Mouse (Mus musculus): Measurements from ENCODE around the gene Msrb1. TPM values are rescaled to one million over a fixed set of nuclear protein-coding genes. Genes with fewer than 3 reads are reported as not detected.

Msrb1 gene
- polyA plus RNA-seq, 1 experiment from 2014 or later: 116 TPM

DNA sequence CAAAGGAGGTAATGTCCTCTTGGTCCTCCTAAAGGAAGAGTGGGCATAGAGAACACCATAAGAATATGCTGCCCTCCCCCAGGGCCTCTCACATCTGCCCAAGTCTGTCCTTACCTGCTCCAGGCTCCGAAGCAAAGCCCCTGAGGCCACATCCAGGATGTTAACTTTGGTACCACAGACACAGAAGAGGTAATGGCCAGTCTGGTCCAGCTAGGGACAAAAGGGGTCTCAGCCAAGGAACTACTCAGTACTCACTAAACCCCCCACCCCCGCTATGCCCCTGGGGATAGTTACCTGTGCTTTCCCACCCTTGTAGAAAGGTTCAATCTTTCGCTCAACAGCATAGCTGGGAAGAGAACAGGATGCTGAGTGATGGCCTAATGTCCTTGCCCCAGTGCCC lies 30.6 kb upstream of the Msrb1 start:
- WGBS (ENCODE audit: insufficient replicate concordance): 93% methylated on average over 3 of the region's 3 CpGs
- Histone ChIP-seq H3K9ac (replicated peaks) (no peak overlapping the region), H3K9me3 (ENCODE audit: low read length) (no peaks in the 10 kb centered on the region), H3K36me3 (replicated peaks; ENCODE audit: insufficient read depth, low read length) (peaks cover 28% of the 10 kb centered on the region), H3K27me3 (ENCODE audit: insufficient read depth, low read length) (no peaks in the 10 kb centered on the region), H3K4me3 (ENCODE audit: low read depth, low read length) (no peak overlapping the region), H3K4me1 (ENCODE audit: insufficient read depth) (peaks cover 14% of the 10 kb centered on the region), H3K4me2 (ENCODE audit: low read depth, low read length) (no peak overlapping the region), H3K27ac (ENCODE audit: low read depth) (no peak overlapping the region)
- DNase-seq (no peak), ATAC-seq (no peak)
- TF ChIP-seq CTCF (IDR thresholded peaks at IDR 0.05; ENCODE audit: low read depth): no peak
- TF ChIP-seq EP300 (IDR thresholded peaks at IDR 0.05; ENCODE audit: low read depth): no peak

DNA sequence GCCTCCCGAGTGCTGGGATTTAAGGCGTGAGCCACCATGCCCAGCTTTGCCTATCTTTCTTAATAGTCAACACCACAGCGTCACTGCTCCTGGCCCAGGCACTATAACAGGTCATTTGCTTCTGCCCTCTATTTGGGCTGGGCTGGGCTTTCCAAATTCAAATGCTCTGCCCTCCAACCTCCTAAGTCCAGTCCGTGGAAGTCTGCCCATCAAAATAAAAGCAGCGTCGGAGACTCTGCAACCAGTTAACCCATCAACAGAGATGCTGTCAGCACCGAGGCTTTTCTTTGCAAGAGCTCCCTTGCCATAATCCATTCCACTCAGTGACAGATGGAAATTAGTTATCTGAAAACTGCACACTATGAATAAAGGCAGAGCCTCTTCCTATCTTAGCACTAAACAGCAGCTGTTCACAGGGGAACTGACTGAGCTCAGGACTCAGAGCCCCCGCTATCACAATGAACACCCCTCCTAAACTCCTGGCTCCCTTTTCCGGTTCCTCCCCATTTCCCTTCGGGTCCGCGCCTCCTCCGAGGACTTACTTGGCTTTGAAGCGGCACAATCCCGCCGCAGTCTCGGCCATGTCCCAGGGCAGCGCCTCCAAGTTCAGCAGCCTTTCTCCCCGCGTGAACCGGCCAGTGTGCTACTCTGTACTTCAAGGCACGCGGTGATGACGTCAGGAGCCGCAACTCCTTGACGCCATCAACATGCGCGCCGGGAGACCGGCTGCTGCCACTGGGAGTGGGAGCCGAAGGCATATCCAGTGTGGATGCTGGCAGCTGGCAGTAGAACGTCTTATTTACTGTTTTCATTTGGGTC lies 29.3 kb upstream of the Msrb1 start, which contains the start of gene Tbl3:
TSS of gene Tbl3 (minus strand) at position 679 of the 819 bp plus-strand sequence.
- Histone ChIP-seq H3K27me3 (ENCODE audit: insufficient read depth, low read length) (no peaks in the 10 kb centered on the region), H3K9ac (replicated peaks) (peak within 1 kb of the TSS; percentile 82), H3K4me1 (ENCODE audit: insufficient read depth) (peaks cover 14% of the 10 kb centered on the region), H3K4me2 (ENCODE audit: low read depth, low read length) (peak within 1 kb of the TSS; percentile 93), H3K4me3 (ENCODE audit: low read depth, low read length) (peak within 1 kb of the TSS; percentile 86), H3K36me3 (replicated peaks; ENCODE audit: insufficient read depth, low read length) (peaks cover 16% of the 10 kb centered on the region; the same call in 1 of the 2 replicates), H3K27ac (ENCODE audit: low read depth) (peak within 1 kb of the TSS; percentile 93), H3K9me3 (ENCODE audit: low read length) (no peaks in the 10 kb centered on the region)
- TF ChIP-seq EP300 (IDR thresholded peaks at IDR 0.05; ENCODE audit: low read depth) (peak; percentile 48; the same call in 1 of the 2 replicates), CTCF (IDR thresholded peaks at IDR 0.05; ENCODE audit: low read depth) (no peak)
- DNase-seq (peak; percentile 95), ATAC-seq (peak; percentile 92)
- 1% methylated on average over 32 of the region's 32 CpGs for WGBS (ENCODE audit: insufficient replicate concordance)

DNA sequence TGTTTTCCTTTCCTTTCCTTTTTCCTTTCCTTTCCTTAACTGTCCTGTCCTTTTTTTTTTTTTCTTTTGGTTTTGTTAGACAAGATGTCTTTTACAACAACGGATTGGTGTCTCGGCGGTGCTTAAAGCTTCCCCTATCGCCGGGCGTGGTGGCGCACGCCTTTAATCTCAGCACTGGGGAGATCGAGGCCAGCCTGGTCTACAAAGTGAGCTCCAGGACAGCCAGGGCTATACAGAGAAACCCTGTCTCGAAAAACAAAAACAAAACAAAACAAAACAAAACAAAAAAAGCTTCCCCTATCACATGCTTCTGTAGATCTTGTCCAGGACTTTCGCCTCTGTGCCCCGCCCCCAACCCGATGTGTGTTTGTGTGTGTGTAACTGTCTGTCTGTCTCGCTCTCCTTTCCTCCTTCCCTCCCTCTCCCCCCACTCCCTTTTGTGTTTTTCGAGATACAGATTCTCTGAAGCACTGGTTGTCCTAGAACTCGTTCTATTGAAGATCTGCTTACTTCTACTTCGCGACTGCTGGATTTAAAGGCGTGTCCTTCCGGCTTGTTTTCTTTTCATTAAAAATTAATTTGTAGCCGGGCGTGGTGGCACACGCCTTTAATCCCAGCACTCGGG lies 28.5 kb upstream of the Msrb1 start:
- peak; percentile 44 for ATAC-seq
- TF ChIP-seq CTCF (IDR thresholded peaks at IDR 0.05; ENCODE audit: low read depth) (no peak), EP300 (IDR thresholded peaks at IDR 0.05; ENCODE audit: low read depth) (0 out of 2 replicates have a peak, but pooled peaks have one; percentile 5)

DNA sequence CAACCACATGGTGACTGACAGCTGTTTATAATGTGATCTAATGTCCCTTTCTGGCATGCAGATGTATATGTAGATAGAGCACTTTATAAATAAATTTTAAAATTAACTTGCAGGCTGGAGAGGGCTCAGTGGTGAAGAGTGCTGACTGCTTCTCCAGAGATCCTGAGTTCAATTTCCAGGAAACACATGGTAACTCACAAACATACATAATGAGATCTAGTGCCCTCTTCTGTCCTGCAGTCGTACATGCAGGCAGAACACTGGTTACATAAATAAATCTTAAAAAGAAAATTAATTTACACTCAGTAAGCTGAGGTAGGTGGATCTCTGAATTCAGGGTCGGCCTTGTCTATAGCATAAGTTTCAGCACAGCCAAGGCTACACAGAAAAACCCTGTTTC lies 27.8 kb upstream of the Msrb1 start:
- peaks cover 14% of the 10 kb centered on the region for H3K4me1 ChIP-seq (ENCODE audit: insufficient read depth)
- DNase-seq (peak; percentile 13), ATAC-seq (no peak)
- no peaks in the 10 kb centered on the region for H3K27me3 ChIP-seq (ENCODE audit: insufficient read depth, low read length)
- H3K9me3 ChIP-seq (ENCODE audit: low read length): no peaks in the 10 kb centered on the region
- peaks cover 15% of the 10 kb centered on the region; the same call in 1 of the 2 replicates for H3K36me3 ChIP-seq (replicated peaks; ENCODE audit: insufficient read depth, low read length)
- H3K9ac ChIP-seq (replicated peaks): no peak overlapping the region
- no peak overlapping the region for H3K27ac ChIP-seq (ENCODE audit: low read depth)
- H3K4me2 ChIP-seq (ENCODE audit: low read depth, low read length): peak overlapping the region; percentile 93; the same call in 1 of the 2 replicates
- no peak for TF ChIP-seq EP300 (IDR thresholded peaks at IDR 0.05; ENCODE audit: low read depth)
- TF ChIP-seq CTCF (IDR thresholded peaks at IDR 0.05; ENCODE audit: low read depth): peak; percentile 68
- WGBS (ENCODE audit: insufficient replicate concordance): 19% methylated on average over 2 of the region's 2 CpGs
- no peak overlapping the region for H3K4me3 ChIP-seq (ENCODE audit: low read depth, low read length)

More for the DNA sequence above, 28.5 kb upstream of the Msrb1 start:
- Histone ChIP-seq H3K27me3 (ENCODE audit: insufficient read depth, low read length) (no peaks in the 10 kb centered on the region), H3K4me1 (ENCODE audit: insufficient read depth) (peaks cover 14% of the 10 kb centered on the region), H3K27ac (ENCODE audit: low read depth) (peak overlapping the region; percentile 93), H3K4me3 (ENCODE audit: low read depth, low read length) (peak overlapping the region; percentile 86), H3K9me3 (ENCODE audit: low read length) (no peaks in the 10 kb centered on the region), H3K4me2 (ENCODE audit: low read depth, low read length) (peak overlapping the region; percentile 93), H3K9ac (replicated peaks) (peak overlapping the region; percentile 82), H3K36me3 (replicated peaks; ENCODE audit: insufficient read depth, low read length) (peaks cover 15% of the 10 kb centered on the region; the same call in 1 of the 2 replicates)
- DNase-seq: peak; percentile 63
- 1% methylated on average over 24 of the region's 24 CpGs for WGBS (ENCODE audit: insufficient replicate concordance)

DNA sequence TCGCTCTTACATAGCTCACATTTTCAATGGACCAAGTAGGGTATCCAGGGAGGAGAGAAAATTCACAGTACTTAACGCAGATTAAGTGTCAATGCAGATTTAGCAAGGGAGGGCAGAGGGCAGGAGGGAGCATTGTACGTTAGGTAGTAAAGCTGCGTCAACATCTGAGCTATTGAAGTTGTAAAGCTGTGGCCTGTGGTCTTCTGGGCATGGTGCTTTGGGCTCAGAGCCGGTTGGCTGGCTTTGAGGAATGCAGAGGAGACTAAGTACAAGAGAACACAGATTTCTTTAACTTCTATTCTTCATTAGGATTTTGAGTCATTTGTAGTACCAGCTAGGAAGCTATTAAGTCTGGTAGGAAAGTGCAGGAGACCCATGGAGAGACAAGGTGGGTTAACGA lies 20.9 kb upstream of the Msrb1 start:
- DNase-seq (no peak), ATAC-seq (no peak)
- Histone ChIP-seq H3K4me2 (ENCODE audit: low read depth, low read length) (no peak overlapping the region), H3K9me3 (ENCODE audit: low read length) (no peaks in the 10 kb centered on the region), H3K9ac (replicated peaks) (no peak overlapping the region), H3K36me3 (replicated peaks; ENCODE audit: insufficient read depth, low read length) (0 out of 2 replicates have a peak, but pooled peaks cover 9% of the 10 kb centered on the region), H3K27me3 (ENCODE audit: insufficient read depth, low read length) (no peaks in the 10 kb centered on the region), H3K27ac (ENCODE audit: low read depth) (no peak overlapping the region), H3K4me3 (ENCODE audit: low read depth, low read length) (no peak overlapping the region), H3K4me1 (ENCODE audit: insufficient read depth) (peaks cover 6% of the 10 kb centered on the region)
- no peak for TF ChIP-seq EP300 (IDR thresholded peaks at IDR 0.05; ENCODE audit: low read depth)
- no peak for TF ChIP-seq CTCF (IDR thresholded peaks at IDR 0.05; ENCODE audit: low read depth)
- WGBS (ENCODE audit: insufficient replicate concordance): 86% methylated on average over 6 of the region's 6 CpGs

DNA sequence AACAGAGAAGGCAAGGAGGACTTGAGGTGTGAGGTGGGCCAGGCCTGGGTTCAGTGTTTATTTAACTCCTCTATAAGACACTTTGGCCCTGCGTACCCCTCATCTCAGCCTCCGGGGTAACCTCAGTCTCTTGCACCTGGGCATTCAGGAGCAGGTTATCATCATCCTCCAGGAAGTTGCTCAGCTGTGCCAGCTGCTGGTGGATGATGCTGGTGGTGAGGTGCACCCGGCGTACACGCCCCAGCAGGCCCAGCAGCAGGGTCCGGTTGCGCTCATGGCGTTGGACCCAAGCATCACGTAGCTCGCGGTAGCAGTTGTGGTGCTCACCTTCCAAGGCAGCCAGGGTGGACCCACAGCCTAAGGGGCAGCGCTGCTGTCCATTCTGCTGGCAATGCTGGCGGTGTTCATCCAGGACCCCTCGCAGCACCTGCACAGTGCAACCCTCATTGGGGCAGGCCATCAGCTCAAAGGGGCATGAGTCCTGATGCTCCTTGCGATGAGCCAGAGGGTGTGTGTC lies 20.2 kb upstream of the Msrb1 start:
- H3K9me3 ChIP-seq (ENCODE audit: low read length): no peaks in the 10 kb centered on the region
- TF ChIP-seq CTCF (IDR thresholded peaks at IDR 0.05; ENCODE audit: low read depth) (no peak), EP300 (IDR thresholded peaks at IDR 0.05; ENCODE audit: low read depth) (no peak)
- H3K4me2 ChIP-seq (ENCODE audit: low read depth, low read length): no peak overlapping the region
- 94% methylated on average over 15 of the region's 15 CpGs for WGBS (ENCODE audit: insufficient replicate concordance)
- H3K4me1 ChIP-seq (ENCODE audit: insufficient read depth): peaks cover 7% of the 10 kb centered on the region
- H3K4me3 ChIP-seq (ENCODE audit: low read depth, low read length): no peak overlapping the region
- H3K27ac ChIP-seq (ENCODE audit: low read depth): no peak overlapping the region
- DNase-seq: peak; percentile 12
- no peaks in the 10 kb centered on the region for H3K27me3 ChIP-seq (ENCODE audit: insufficient read depth, low read length)
- no peak overlapping the region for H3K9ac ChIP-seq (replicated peaks)
- H3K36me3 ChIP-seq (replicated peaks; ENCODE audit: insufficient read depth, low read length): peaks cover 11% of the 10 kb centered on the region; the same call in 1 of the 2 replicates
- ATAC-seq: no peak
